Mouse (Mus musculus) T-cell, adult 2 months (primary cell): Measurements from ENCODE around the gene Gm3238.
"Not testable (repeated sequence)": the region's sequence is repeated elsewhere in the genome, so short reads cannot be mapped to it uniquely, and the experiment has no call there.

Experiments used
- DNase-seq: peaks from one replicate; pipeline ENCODE4 v3.0.0; 2022; ENCODE audit warnings: low spot score

The Gm3238 gene

DNA sequence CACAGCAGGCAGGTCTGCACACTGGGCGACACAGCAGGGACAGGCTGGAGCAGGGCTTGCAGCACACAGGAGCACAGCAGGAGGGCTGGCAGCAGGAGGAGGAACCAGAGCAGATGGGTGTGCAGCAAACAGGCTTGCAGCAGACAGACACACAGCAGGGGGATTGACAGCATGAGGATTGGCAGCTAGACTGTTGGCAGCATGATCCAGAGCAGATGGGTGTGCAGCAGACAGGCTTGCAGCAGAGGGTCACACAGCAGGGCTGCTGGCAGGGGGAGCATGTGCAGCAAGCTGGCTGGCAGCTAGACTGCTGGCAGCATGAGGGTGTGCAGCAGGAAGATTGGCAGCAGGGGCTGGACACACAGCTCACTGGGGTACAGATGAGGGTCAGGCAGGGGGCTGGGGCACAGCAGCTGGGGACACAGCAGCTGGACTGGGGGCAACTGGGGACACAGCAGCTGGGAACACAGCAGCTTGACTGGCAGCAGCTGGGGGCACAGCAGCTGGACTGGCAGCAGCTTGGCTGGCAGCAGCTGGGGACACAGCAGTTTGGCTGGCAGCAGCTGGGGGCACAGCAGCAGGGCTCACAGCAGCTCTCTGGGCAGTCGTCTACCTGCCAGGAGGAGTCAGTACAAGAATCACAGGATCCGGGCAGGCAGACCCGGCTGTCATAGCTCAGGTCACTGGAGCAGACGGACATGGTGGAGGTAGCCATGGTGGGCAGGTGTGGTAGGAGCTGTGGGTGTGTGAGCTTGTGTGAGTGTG is 29.0 kb downstream of the Gm3238 start, which contains the start of gene Gm18596:
Gm18596 (minus strand) TSS at position 715 of the 765 bp plus-strand sequence.
- DNase-seq, result not testable (repeated sequence)

- DNase-seq, result no peak
Measured at GRCm38 (mm10) chr10:77738929-77739328, 32.2 kb downstream of the Gm3238 start.

DNA sequence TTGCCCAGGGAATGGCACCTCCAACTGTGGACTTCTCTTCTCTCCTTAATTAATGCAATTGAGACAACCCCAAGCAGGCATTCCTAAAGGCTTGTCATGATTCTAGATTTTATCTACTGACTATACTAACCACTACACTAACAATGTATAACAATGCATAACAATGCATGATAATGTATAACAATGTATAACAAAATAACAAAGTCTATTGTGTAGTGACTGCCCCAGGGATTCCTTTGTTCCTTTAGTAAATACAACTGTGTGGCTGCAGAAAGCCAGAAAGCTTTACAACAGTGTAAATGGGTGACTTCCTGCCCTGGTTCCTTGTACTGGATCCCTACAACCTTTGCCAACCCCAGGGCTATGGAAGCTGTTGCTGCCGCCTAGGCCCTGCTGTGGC is 35.2 kb downstream of the Gm3238 start:
- DNase-seq, result no peak

- DNase-seq, result no peak
Measured at GRCm38 (mm10) chr10:77729241-77729640, 41.9 kb downstream of the Gm3238 start.

DNA sequence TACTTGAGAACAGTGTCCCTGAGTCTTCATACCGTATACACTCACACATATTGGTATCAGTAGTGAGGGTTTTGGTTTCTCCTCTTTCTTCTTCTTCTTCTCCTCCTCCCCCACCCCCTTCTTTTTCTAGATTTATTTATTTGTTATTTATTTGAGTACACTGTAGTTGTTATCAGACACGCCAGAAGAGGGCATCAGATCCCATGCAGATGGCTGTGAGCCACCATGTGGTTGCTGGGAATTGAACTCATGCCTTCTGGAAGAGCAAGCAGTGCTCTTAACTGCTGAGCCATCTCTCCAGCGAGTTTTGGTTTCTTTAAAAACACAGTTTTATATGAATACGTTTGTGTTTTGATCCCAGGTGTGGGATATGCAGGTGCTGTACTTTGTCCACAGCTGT is 42.8 kb downstream of the Gm3238 start:
- DNase-seq, result no peak

GRCm38 (mm10) chr10:77726186-77726585 is 44.9 kb downstream of the Gm3238 start, which contains the start of gene Gm10100:
Gene Gm10100 (plus strand): TSS chr10:77726486.
- no peak for DNase-seq

DNA sequence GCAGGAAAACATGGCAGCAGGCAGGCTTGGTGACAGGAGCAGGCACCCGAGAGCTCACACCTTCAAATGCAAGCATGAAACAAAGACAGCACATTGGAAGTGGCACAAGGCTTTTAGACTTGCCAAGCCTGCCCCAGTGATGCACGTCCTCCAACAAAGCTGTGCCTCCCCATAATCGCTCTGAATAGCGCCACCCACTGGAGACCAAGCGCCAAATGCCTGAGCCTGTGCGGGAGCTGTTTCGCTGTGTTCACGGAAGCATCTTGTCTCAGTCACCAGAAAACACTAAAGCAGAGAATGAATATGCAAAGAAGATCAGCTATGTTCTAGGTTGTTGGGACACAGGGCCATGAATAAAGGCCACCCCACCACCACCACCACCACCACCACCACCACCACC is 46.3 kb downstream of the Gm3238 start:
- no peak for DNase-seq
